Mouse (Mus musculus) hindbrain, postnatal 0 days (tissue): ENCODE results near the gene Cwc25. TPM values are rescaled to one million over a fixed set of nuclear protein-coding genes. Genes with fewer than 3 reads are reported as not detected.
A peak's percentile ranks its signal among the peaks of the same experiment; 100 is the strongest.
"Not testable (repeated sequence)": the region's sequence is repeated elsewhere in the genome, so short reads cannot be mapped to it uniquely, and the experiment has no call there.

ENCODE experiments used
- ATAC-seq: fragments of 200-750 bp; cut with Nextera tagmentation; 2 replicates; pipeline ENCODE4 v1.8.0; 2017; ENCODE audit warnings: mild to moderate bottlenecking, moderate TSS enrichment, moderate library complexity
- DNase-seq: peaks from one replicate; pipeline ENCODE4 v3.0.0-alpha.2; 2015; ENCODE audit warnings: low spot score
- H3K27ac ChIP-seq: fragments of 300-500 bp; sonication (generic); 2 replicates; pipeline ENCODE4 v1.5.1; 2014; ENCODE audit warnings: mild to moderate bottlenecking
- H3K27me3 ChIP-seq: fragments of 300-500 bp; sonication (generic); 2 replicates; pipeline ENCODE4 v1.6.1; 2014; ENCODE audit warnings: low read length, mixed read lengths; ENCODE audit not compliant: insufficient read depth
- H3K36me3 ChIP-seq: fragments of 300-500 bp; sonication (generic); 2 replicates; pipeline ENCODE4 v1.6.1; 2014; ENCODE audit warnings: low read length, mixed read lengths; ENCODE audit not compliant: insufficient read depth
- H3K4me1 ChIP-seq: fragments of 300-500 bp; sonication (generic); 2 replicates; pipeline ENCODE4 v1.6.1; 2014; ENCODE audit warnings: antibody characterized with exemption, low read length, mixed read lengths; ENCODE audit not compliant: insufficient read depth
- H3K4me2 ChIP-seq: fragments of 300-500 bp; sonication (generic); 2 replicates; pipeline ENCODE4 v1.6.1; 2014; ENCODE audit warnings: low read depth, mild to moderate bottlenecking, low read length, moderate library complexity, mixed read lengths
- H3K4me3 ChIP-seq: fragments of 300-500 bp; sonication (generic); 2 replicates; pipeline ENCODE4 v1.5.1; 2014; ENCODE audit warnings: low read length
- H3K9ac ChIP-seq: fragments of 300-500 bp; sonication (generic); replicated peaks from 2 replicates; pipeline ENCODE4 v1.6.1; 2014; ENCODE audit warnings: mild to moderate bottlenecking, low read length, moderate library complexity, mixed read lengths
- H3K9me3 ChIP-seq: fragments of 300-500 bp; sonication (generic); 2 replicates; pipeline ENCODE4 v1.6.1; 2016; ENCODE audit warnings: low read length, mixed read lengths
- CTCF ChIP-seq: IDR thresholded peaks from 2 replicates; pipeline ENCODE4 v1.5.1; 2016; ENCODE audit warnings: antibody characterized with exemption, control low read depth, low read depth
- WGBS: fragments of 180-500 bp; shearing (Covaris S2); extraction: QIAGEN DNeasy Blood & Tissue Kit; methylation state at CpG from one replicate; pipeline ENCODE4 v1.1.7; 2014; 5-methylcytosine and 5-hydroxymethylcytosine counted together
- polyA plus RNA-seq: library from polyadenylated mRNA; unstranded; fragments of >200 nt; fragmentation: Nextera tagmentation; extraction: Ambion mirVana; gene quantifications from 2 replicates; pipeline ENCODE4 v1.2.1, GENCODE M21; 2015
- total RNA-seq: library from RNA; depleted of rRNA; stranded (reverse); fragments of >200 nt; gene quantifications from 2 replicates; pipeline ENCODE4 v1.2.3, GENCODE M21; 2014

Cwc25 gene
- total and polyA plus RNA-seq, 2 experiments from 2014 or later = 11.9 to 14.2 TPM

GRCm38 (mm10) chr11:97742591-97742990 is 23.8 kb downstream of the Cwc25 start:
- no peak for TF ChIP-seq CTCF
- Histone ChIP-seq H3K27me3 (no peaks in the 10 kb centered on the region), H3K27ac (0 out of 2 replicates have a peak overlapping the region, but pooled peaks have one; percentile 98), H3K4me1 (peaks cover 17% of the 10 kb centered on the region), H3K4me3 (peak overlapping the region; percentile 75; the same call in 1 of the 2 replicates), H3K9ac (0 out of 2 replicates have a peak overlapping the region, but pooled peaks have one; percentile 86), H3K9me3 (no peaks in the 10 kb centered on the region), H3K4me2 (peak overlapping the region; percentile 78), H3K36me3 (peaks cover 18% of the 10 kb centered on the region)
- ATAC-seq (no peak), DNase-seq (no peak)
- WGBS = 65% methylated on average over 9 of the region's 9 CpGs

- peaks cover 13% of the 10 kb centered on the region for H3K36me3 ChIP-seq
- H3K9me3 ChIP-seq = no peaks in the 10 kb centered on the region
- WGBS = 89% methylated on average over 5 of the region's 5 CpGs
- TF ChIP-seq CTCF = no peak
- no peak overlapping the region for H3K27ac ChIP-seq
- H3K27me3 ChIP-seq = no peaks in the 10 kb centered on the region
- DNase-seq = no peak
- no peak overlapping the region for H3K4me3 ChIP-seq
- peak overlapping the region; percentile 78 for H3K4me2 ChIP-seq
- H3K4me1 ChIP-seq = peaks cover 17% of the 10 kb centered on the region
- ATAC-seq = no peak
- no peak overlapping the region for H3K9ac ChIP-seq
Observed at GRCm38 (mm10) chr11:97742157-97742556, 24.2 kb downstream of the Cwc25 start.

- H3K4me1 ChIP-seq = peaks cover 17% of the 10 kb centered on the region
- no peak overlapping the region for H3K9ac ChIP-seq
- 0 out of 2 replicates have a peak overlapping the region, but pooled peaks have one; percentile 32 for H3K27ac ChIP-seq
- H3K27me3 ChIP-seq = no peaks in the 10 kb centered on the region
- no peak overlapping the region for H3K4me2 ChIP-seq
- no peak overlapping the region for H3K4me3 ChIP-seq
- no peaks in the 10 kb centered on the region for H3K9me3 ChIP-seq
- no peak for TF ChIP-seq CTCF
- DNase-seq = no peak
- no peak for ATAC-seq
- H3K36me3 ChIP-seq = no peaks in the 10 kb centered on the region
- 32% methylated on average over 7 of the region's 7 CpGs for WGBS
Observed at GRCm38 (mm10) chr11:97740190-97740589, 26.2 kb downstream of the Cwc25 start.

- no peak for ATAC-seq
- H3K27me3 ChIP-seq = no peaks in the 10 kb centered on the region
- peak; percentile 22; the same call in 1 of the 2 replicates for TF ChIP-seq CTCF
- DNase-seq = no peak
- H3K9ac ChIP-seq = no peak overlapping the region
- no peak overlapping the region for H3K4me2 ChIP-seq
- no peaks in the 10 kb centered on the region for H3K9me3 ChIP-seq
- no peaks in the 10 kb centered on the region for H3K36me3 ChIP-seq
- peaks cover 17% of the 10 kb centered on the region for H3K4me1 ChIP-seq
- 89% methylated on average over 3 of the region's 3 CpGs for WGBS
- H3K4me3 ChIP-seq = no peak overlapping the region
- no peak overlapping the region for H3K27ac ChIP-seq
Observed at GRCm38 (mm10) chr11:97739155-97739554, 27.2 kb downstream of the Cwc25 start.

GRCm38 (mm10) chr11:97738703-97739102 is 27.7 kb downstream of the Cwc25 start:
- DNase-seq (peak; percentile 28), ATAC-seq (no peak)
- Histone ChIP-seq H3K27me3 (no peaks in the 10 kb centered on the region), H3K4me3 (no peak overlapping the region), H3K9me3 (no peaks in the 10 kb centered on the region), H3K27ac (no peak overlapping the region), H3K4me2 (no peak overlapping the region), H3K4me1 (peaks cover 17% of the 10 kb centered on the region), H3K9ac (no peak overlapping the region), H3K36me3 (no peaks in the 10 kb centered on the region)
- TF ChIP-seq CTCF = peak; percentile 54
- WGBS = 69% methylated on average over 6 of the region's 6 CpGs

GRCm38 (mm10) chr11:97737600-97737999 is 28.8 kb downstream of the Cwc25 start:
- WGBS = 51% methylated on average over 4 of the region's 4 CpGs
- no peak for TF ChIP-seq CTCF
- Histone ChIP-seq H3K9ac (no peak overlapping the region), H3K9me3 (no peaks in the 10 kb centered on the region), H3K4me3 (no peak overlapping the region), H3K4me2 (no peak overlapping the region), H3K4me1 (peaks cover 6% of the 10 kb centered on the region), H3K36me3 (no peaks in the 10 kb centered on the region), H3K27me3 (no peaks in the 10 kb centered on the region), H3K27ac (no peak overlapping the region; the same call in 1 of the 2 replicates)
- DNase-seq (no peak), ATAC-seq (no peak)

- Histone ChIP-seq H3K9me3 (no peaks in the 10 kb centered on the region), H3K36me3 (peaks cover 8% of the 10 kb centered on the region), H3K27me3 (no peaks in the 10 kb centered on the region), H3K4me1 (no peaks in the 10 kb centered on the region), H3K9ac (no peak overlapping the region), H3K4me2 (no peak overlapping the region), H3K27ac (no peak overlapping the region), H3K4me3 (no peak overlapping the region)
- DNase-seq (no peak), ATAC-seq (no peak)
- no peak for TF ChIP-seq CTCF
- 87% methylated on average over 5 of the region's 5 CpGs for WGBS
Observed at GRCm38 (mm10) chr11:97736645-97737044, 29.7 kb downstream of the Cwc25 start.

GRCm38 (mm10) chr11:97734810-97735209 is 31.5 kb downstream of the Cwc25 start:
- not testable (repeated sequence) for H3K4me1 ChIP-seq, H3K27me3 ChIP-seq, H3K9ac ChIP-seq, DNase-seq, H3K4me3 ChIP-seq, H3K4me2 ChIP-seq, H3K9me3 ChIP-seq, H3K27ac ChIP-seq, ATAC-seq
- H3K36me3 ChIP-seq = peaks cover 20% of the 10 kb centered on the region
- 89% methylated on average over 5 of the region's 5 CpGs for WGBS
